ENCODE assay signal across 28 mouse cellular contexts in the genomic region with DNA sequence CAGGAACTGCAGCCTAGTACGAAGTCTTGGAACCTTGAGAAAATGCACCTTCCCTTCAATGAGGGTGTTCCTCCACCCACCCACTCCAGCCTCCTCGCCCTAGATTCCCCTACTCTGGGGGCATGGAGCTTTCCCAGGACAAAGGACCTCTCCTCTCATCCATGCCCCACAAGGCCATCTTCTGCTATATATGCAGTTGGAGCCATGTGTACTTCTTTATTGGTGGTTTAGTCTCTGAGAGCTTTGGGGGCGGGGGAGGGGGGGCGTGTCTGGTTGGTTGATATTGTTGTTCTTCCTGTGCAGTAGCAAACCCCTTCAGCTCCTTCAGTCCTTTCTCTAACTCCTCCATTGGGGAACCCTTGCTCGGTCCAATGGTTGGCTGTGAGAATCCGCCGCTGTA.
A peak's percentile ranks its signal among the peaks of the same experiment; 100 is the strongest.
DNase-seq lines count a peak whose midpoint lies in the region; ATAC-seq lines count a peak whose summit lies in the region.
"Had no signal": no experiment of that assay in that cellular context is flagged by ENCODE, and none has a peak within 500 bp of the region (broad histone marks: within the 10 kb centered on the region; RNA-seq: fewer than 3 reads in every experiment).

No protein-coding gene starts in this region.

- no peaks in the 10 kb centered on the region for H3K9me3 ChIP-seq in midbrain, embryonic 10.5 days (replicated peaks)
- H3K9me3 ChIP-seq in midbrain, embryonic 16.5 days (replicated peaks; ENCODE audit: control insufficient read depth, low read length, poor library complexity, severe bottlenecking), result no peaks in the 10 kb centered on the region
- no peaks in the 10 kb centered on the region for H3K9me3 ChIP-seq in midbrain, embryonic 12.5 days
- no peaks in the 10 kb centered on the region for H3K9me3 ChIP-seq in midbrain, embryonic 15.5 days
- H3K9me3 ChIP-seq: embryonic facial prominence, embryonic 13.5 days; embryonic facial prominence, embryonic 15.5 days; forebrain, embryonic 10.5 days; forebrain, embryonic 12.5 days; G1E had no signal

- H3K4me1 ChIP-seq in midbrain, embryonic 10.5 days, result peaks cover 28% of the 10 kb centered on the region
- 0 out of 2 replicates have a peak, but pooled peaks cover 2% of the 10 kb centered on the region for H3K4me1 ChIP-seq in midbrain, embryonic 16.5 days (ENCODE audit: control insufficient read depth, insufficient read depth, low read length)
- H3K4me1 ChIP-seq in midbrain, embryonic 12.5 days, result peaks cover 6% of the 10 kb centered on the region
- no peaks in the 10 kb centered on the region for H3K4me1 ChIP-seq in midbrain, embryonic 15.5 days
- H3K4me1 ChIP-seq: embryonic facial prominence, embryonic 13.5 days; embryonic facial prominence, embryonic 15.5 days had no signal

- 34% methylated on average over 7 of the region's 7 CpGs for WGBS in midbrain, embryonic 10.5 days
- WGBS in midbrain, embryonic 16.5 days, result 29% methylated on average over 7 of the region's 7 CpGs
- WGBS in midbrain, embryonic 12.5 days, result 30% methylated on average over 7 of the region's 7 CpGs
- WGBS in midbrain, embryonic 15.5 days, result 15% methylated on average over 7 of the region's 7 CpGs

- peak overlapping the region; percentile 78 for H3K27ac ChIP-seq in midbrain, embryonic 10.5 days (replicated peaks)
- no peak overlapping the region for H3K27ac ChIP-seq in midbrain, embryonic 16.5 days (ENCODE audit: low read length)
- peak overlapping the region; percentile 10 for H3K27ac ChIP-seq in midbrain, embryonic 12.5 days (replicated peaks)
- no peak overlapping the region for H3K27ac ChIP-seq in midbrain, embryonic 15.5 days
- H3K27ac ChIP-seq: embryonic facial prominence, embryonic 13.5 days; embryonic facial prominence, embryonic 15.5 days; forebrain, embryonic 10.5 days; forebrain, embryonic 12.5 days had no signal

- no peak overlapping the region for H3K4me3 ChIP-seq in midbrain, embryonic 10.5 days
- no peak overlapping the region for H3K4me3 ChIP-seq in midbrain, embryonic 16.5 days (ENCODE audit: low read depth, low read length)
- H3K4me3 ChIP-seq in midbrain, embryonic 12.5 days, result no peak overlapping the region
- no peak overlapping the region for H3K4me3 ChIP-seq in midbrain, embryonic 15.5 days
- H3K4me3 ChIP-seq: embryonic facial prominence, embryonic 13.5 days; embryonic facial prominence, embryonic 15.5 days; erythroblast, embryonic 14.5 days; forebrain, embryonic 10.5 days; forebrain, embryonic 12.5 days had no signal

- H3K27me3 ChIP-seq in midbrain, embryonic 10.5 days (ENCODE audit: low read depth, poor library complexity, severe bottlenecking), result peaks cover 4% of the 10 kb centered on the region; the same call in 1 of the 2 replicates
- H3K27me3 ChIP-seq in midbrain, embryonic 16.5 days (ENCODE audit: control insufficient read depth, insufficient read depth, low read depth, low read length), result no peaks in the 10 kb centered on the region; the same call in 1 of the 2 replicates
- H3K27me3 ChIP-seq in midbrain, embryonic 12.5 days, result 0 out of 2 replicates have a peak, but pooled peaks cover 4% of the 10 kb centered on the region
- H3K27me3 ChIP-seq in midbrain, embryonic 15.5 days (replicated peaks), result no peaks in the 10 kb centered on the region
- H3K27me3 ChIP-seq: CH12.LX; forebrain, embryonic 12.5 days; Patski had no signal

- ATAC-seq in midbrain, embryonic 16.5 days, result no peak
- ATAC-seq in midbrain, embryonic 12.5 days (ENCODE audit: low FRiP score, low read depth), result peak; percentile 36
- no peak for ATAC-seq in midbrain, embryonic 15.5 days (replicated peaks)
- ATAC-seq: CD4-positive, CD25-positive, alpha-beta regulatory T cell, adult 4 months; forebrain, embryonic 14.5 days; forebrain, embryonic 16.5 days; Patski had no signal

- no peak overlapping the region for H3K4me2 ChIP-seq in midbrain, embryonic 16.5 days (ENCODE audit: low read length)
- no peak overlapping the region for H3K4me2 ChIP-seq in midbrain, embryonic 12.5 days (replicated peaks)
- no peak overlapping the region for H3K4me2 ChIP-seq in midbrain, embryonic 15.5 days
- H3K4me2 ChIP-seq: embryonic facial prominence, embryonic 13.5 days; embryonic facial prominence, embryonic 15.5 days; forebrain, embryonic 12.5 days had no signal

- peak; percentile 13 for DNase-seq in embryo, embryonic 9.5 days (ENCODE audit: extremely low spot score)
- DNase-seq in embryo, embryonic 11 days, result no peak
- peak; percentile 58 for DNase-seq in midbrain, embryonic 10.5 days (ENCODE audit: low spot score)
- peak; percentile 12 for DNase-seq in ZHBTc4 (ENCODE audit: low read depth, low spot score)
- DNase-seq: adrenal gland, adult 2 months; adrenal gland, postnatal 10 days; adrenal gland, postnatal 25 days; B cell, adult 2 months; cerebellum, adult 11 months; cerebellum, adult 18-20 months; cerebellum, adult 8-10 months; cerebellum, adult 9-11 months; cerebellum, postnatal 14 days; cerebellum, postnatal 36 days had no signal

- no peaks in the 10 kb centered on the region for H3K36me3 ChIP-seq in midbrain, embryonic 10.5 days
- H3K36me3 ChIP-seq in midbrain, embryonic 16.5 days (ENCODE audit: control insufficient read depth, insufficient read depth, low read length), result no peaks in the 10 kb centered on the region
- no peaks in the 10 kb centered on the region for H3K36me3 ChIP-seq in midbrain, embryonic 12.5 days
- H3K36me3 ChIP-seq in midbrain, embryonic 15.5 days (replicated peaks), result no peaks in the 10 kb centered on the region
- H3K36me3 ChIP-seq: embryonic facial prominence, embryonic 13.5 days; embryonic facial prominence, embryonic 15.5 days; forebrain, embryonic 10.5 days; forebrain, embryonic 12.5 days; G1E had no signal

- no peak overlapping the region for H3K9ac ChIP-seq in midbrain, embryonic 16.5 days (ENCODE audit: low read depth, low read length)
- H3K9ac ChIP-seq in midbrain, embryonic 12.5 days (replicated peaks), result no peak overlapping the region
- no peak overlapping the region for H3K9ac ChIP-seq in midbrain, embryonic 15.5 days
- H3K9ac ChIP-seq: embryonic facial prominence, embryonic 13.5 days; embryonic facial prominence, embryonic 15.5 days; forebrain, embryonic 12.5 days had no signal

Comparison
In these comparisons a context has a peak if more than half of its experiments do, and no peak if none do; other contexts are left out.
1. H3K27ac ChIP-seq: peak in midbrain, embryonic 10.5 days (single experiment) and midbrain, embryonic 12.5 days (single experiment); none in midbrain, embryonic 16.5 days (single experiment) and midbrain, embryonic 15.5 days (single experiment).